Mouse (Mus musculus): ENCODE results near the gene Tbxa2r. TPM values are rescaled to one million over a fixed set of nuclear protein-coding genes. Genes with fewer than 3 reads are reported as not detected.

The Tbxa2r gene
- total and polyA plus RNA-seq, 3 experiments = 0.12 to 0.30 (median 0.13) TPM

DNA sequence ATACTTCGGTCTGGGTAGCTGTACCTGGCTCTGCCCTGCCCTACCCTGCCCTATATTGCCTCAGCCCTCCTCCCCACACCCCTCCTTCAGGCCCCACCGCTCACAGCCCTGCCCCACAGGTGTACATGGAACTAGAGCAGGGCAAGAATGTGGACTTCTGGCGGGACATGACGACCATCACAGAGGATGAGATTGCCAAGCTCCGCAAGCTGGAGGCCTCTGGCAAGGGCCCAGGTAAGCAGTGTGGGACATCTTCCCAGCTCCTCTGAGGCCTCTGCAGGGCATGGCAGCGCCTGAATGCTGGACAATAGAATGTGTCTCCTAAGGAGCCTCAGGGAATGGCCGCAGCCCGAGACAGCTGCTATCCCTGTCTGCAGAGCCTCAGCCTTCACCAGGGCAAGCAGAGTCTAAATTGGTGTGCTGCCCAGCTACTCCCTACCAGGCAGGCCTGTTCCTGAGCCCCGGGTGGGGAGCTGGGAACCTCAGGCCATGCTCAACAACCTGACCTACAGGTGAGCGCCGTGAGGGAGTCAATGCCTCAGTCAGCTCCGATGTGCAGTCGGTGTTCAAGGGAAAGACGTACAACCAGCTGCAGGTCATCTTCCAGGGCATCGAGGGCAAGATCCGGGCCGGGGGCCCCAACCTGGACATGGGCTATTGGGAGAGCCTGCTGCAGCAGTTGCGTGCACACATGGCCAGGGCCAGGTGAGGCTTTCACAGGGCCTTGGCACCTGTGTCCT is 4.6 kb upstream of the Tbxa2r start:
- Histone ChIP-seq H3K4me1 (ENCODE audit: control insufficient read depth in 1 of 2, insufficient read depth in 2 of 2) (peaks cover 9 to 32% of the 10 kb centered on the region in 2 experiments; a peak in 3 of 4 replicates), H3K27ac (ENCODE audit: insufficient read depth, low read depth) (no peak overlapping the region), H3K27me3 (replicated peaks) (no peaks in the 10 kb centered on the region), H3K4me2 (ENCODE audit: insufficient read depth, low read depth, poor library complexity, severe bottlenecking) (no peak overlapping the region), H3K79me2 (replicated peaks; ENCODE audit: control insufficient read depth, extremely low read depth, insufficient read depth, poor library complexity, severe bottlenecking) (peaks cover 15% of the 10 kb centered on the region), H3K9ac (ENCODE audit: insufficient read depth, low read depth) (no peak overlapping the region), H3K4me3 (replicated peaks in 1 of 3; ENCODE audit: low read depth in 2 of 3, low read length in 2 of 3, poor library complexity in 1 of 3) (no peak overlapping the region), H3K36me3 (replicated peaks in 1 of 2; ENCODE audit: control insufficient read depth in 1 of 2, insufficient read depth in 1 of 2, low read length in 1 of 2) (peaks cover 52 to 72% of the 10 kb centered on the region in 2 experiments), H3K9me3 (replicated peaks; ENCODE audit: low read length) (no peaks in the 10 kb centered on the region)
- no peak for TF ChIP-seq ZKSCAN1 (IDR thresholded peaks at IDR 0.05; ENCODE audit: borderline replicate concordance, low read depth, low read length)
- no peak for DNase-seq (ENCODE audit: extremely low read depth)
- in situ Hi-C loops (cut with MboI; ENCODE audit: low pct_ligation_motif_present, low pct_unique_long_range_greater_than_20kb, low sequenced_read_pairs) = no loop called here
- dilution Hi-C loops (cut with MboI; ENCODE audit: extremely low pct_ligation_motif_present, extremely low pct_unique_long_range_greater_than_20kb, low sequenced_read_pairs) = no loop called here

- H3K9ac ChIP-seq (ENCODE audit: insufficient read depth, low read depth) = no peak overlapping the region
- no peak for TF ChIP-seq PAX5 (IDR thresholded peaks at IDR 0.05; ENCODE audit: low read length)
- DNase-seq (ENCODE audit: extremely low read depth) = no peak
- no peak overlapping the region for H3K4me3 ChIP-seq (replicated peaks in 1 of 3; ENCODE audit: low read depth in 2 of 3, low read length in 2 of 3, poor library complexity in 1 of 3)
- no peak overlapping the region for H3K27ac ChIP-seq (ENCODE audit: insufficient read depth, low read depth)
- no peaks in the 10 kb centered on the region for H3K9me3 ChIP-seq (replicated peaks; ENCODE audit: low read length)
- peaks cover 4 to 34% of the 10 kb centered on the region in 2 experiments; a peak in 3 of 4 replicates for H3K4me1 ChIP-seq (ENCODE audit: control insufficient read depth in 1 of 2, insufficient read depth in 2 of 2)
- no peaks in the 10 kb centered on the region for H3K27me3 ChIP-seq (replicated peaks)
- in situ Hi-C loops (cut with MboI; ENCODE audit: low pct_ligation_motif_present, low pct_unique_long_range_greater_than_20kb, low sequenced_read_pairs) = no loop called here
- no peak overlapping the region for H3K4me2 ChIP-seq (ENCODE audit: insufficient read depth, low read depth, poor library complexity, severe bottlenecking)
- dilution Hi-C loops (cut with MboI; ENCODE audit: extremely low pct_ligation_motif_present, extremely low pct_unique_long_range_greater_than_20kb, low sequenced_read_pairs) = no loop called here
- H3K79me2 ChIP-seq (replicated peaks; ENCODE audit: control insufficient read depth, extremely low read depth, insufficient read depth, poor library complexity, severe bottlenecking) = peaks cover 15% of the 10 kb centered on the region
- peaks cover 52 to 74% of the 10 kb centered on the region in 2 experiments for H3K36me3 ChIP-seq (replicated peaks in 1 of 2; ENCODE audit: control insufficient read depth in 1 of 2, insufficient read depth in 1 of 2, low read length in 1 of 2)
Observed at GRCm38 (mm10) chr10:81325176-81325575, 3.4 kb upstream of the Tbxa2r start.

- no peak for DNase-seq (ENCODE audit: extremely low read depth)
- Histone ChIP-seq H3K4me3 (replicated peaks in 1 of 3; ENCODE audit: low read depth in 2 of 3, low read length in 2 of 3, poor library complexity in 1 of 3) (no peak overlapping the region), H3K79me2 (replicated peaks; ENCODE audit: control insufficient read depth, extremely low read depth, insufficient read depth, poor library complexity, severe bottlenecking) (peaks cover 15% of the 10 kb centered on the region), H3K27me3 (replicated peaks) (no peaks in the 10 kb centered on the region), H3K9ac (ENCODE audit: insufficient read depth, low read depth) (no peak overlapping the region), H3K4me2 (ENCODE audit: insufficient read depth, low read depth, poor library complexity, severe bottlenecking) (no peak overlapping the region), H3K27ac (ENCODE audit: insufficient read depth, low read depth) (no peak overlapping the region), H3K36me3 (replicated peaks in 1 of 2; ENCODE audit: control insufficient read depth in 1 of 2, insufficient read depth in 1 of 2, low read length in 1 of 2) (peaks cover 52 to 77% of the 10 kb centered on the region in 2 experiments), H3K9me3 (replicated peaks; ENCODE audit: low read length) (no peaks in the 10 kb centered on the region), H3K4me1 (ENCODE audit: control insufficient read depth in 1 of 2, insufficient read depth in 2 of 2) (peaks cover 4 to 38% of the 10 kb centered on the region in 2 experiments; a peak in 3 of 4 replicates)
- TF ChIP-seq POLR2AphosphoS2 (IDR thresholded peaks at IDR 0.05; ENCODE audit: low read depth, low read length) = no peak
- no peak for TF ChIP-seq KAT2A (IDR thresholded peaks at IDR 0.05; ENCODE audit: insufficient replicate concordance, low read length)
- TF ChIP-seq MAZ (IDR thresholded peaks at IDR 0.05; ENCODE audit: low read depth, low read length) = no peak
- no peak for TF ChIP-seq TCF12 (IDR thresholded peaks at IDR 0.05; ENCODE audit: low read depth, low read length)
- TF ChIP-seq ZMIZ1 (IDR thresholded peaks at IDR 0.05; ENCODE audit: low read depth, low read length) = no peak
- in situ Hi-C loops (cut with MboI; ENCODE audit: low pct_ligation_motif_present, low pct_unique_long_range_greater_than_20kb, low sequenced_read_pairs) = no loop called here
- dilution Hi-C loops (cut with MboI; ENCODE audit: extremely low pct_ligation_motif_present, extremely low pct_unique_long_range_greater_than_20kb, low sequenced_read_pairs) = no loop called here
Observed at GRCm38 (mm10) chr10:81325781-81326180, 2.8 kb upstream of the Tbxa2r start.
